Mouse (Mus musculus) kidney, adult 8-10 months (tissue): Measurements from ENCODE around the gene Snrk.
"Not testable (repeated sequence)": the region's sequence is repeated elsewhere in the genome, so short reads cannot be mapped to it uniquely, and the experiment has no call there.

Experiments
- DNase-seq, 2 experiments: peaks; one replicate each; pipeline ENCODE4 v3.0.0; 2022

The Snrk gene

GRCm38 (mm10) chr9:122146124-122146870, 29.2 kb downstream of the Snrk start:
- no peak for DNase-seq

DNA sequence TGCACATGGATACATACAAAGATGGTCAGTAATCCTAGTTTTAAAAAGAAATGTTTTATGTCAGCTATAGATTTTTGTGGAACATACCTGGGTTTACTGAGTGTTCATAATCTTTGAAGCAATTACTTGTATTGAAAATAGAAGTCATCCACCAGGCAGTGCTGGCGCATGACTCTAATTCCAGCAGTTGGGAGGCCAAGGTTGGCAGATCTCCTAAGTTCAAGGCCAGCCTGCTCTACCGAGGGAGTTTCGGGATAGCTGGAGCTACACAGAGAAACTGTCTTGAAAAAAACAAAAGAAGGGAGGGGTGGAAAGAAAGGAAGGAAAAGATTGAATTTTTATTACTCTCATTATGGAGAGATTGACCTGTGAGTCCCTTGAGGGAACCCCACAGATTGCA, 31.3 kb downstream of the Snrk start:
- no peak for DNase-seq

GRCm38 (mm10) chr9:122149997-122150826, 33.1 kb downstream of the Snrk start:
- DNase-seq: no peak

- DNase-seq: no peak
Observed at GRCm38 (mm10) chr9:122152063-122152462, 35.0 kb downstream of the Snrk start.

GRCm38 (mm10) chr9:122152501-122152900, 35.4 kb downstream of the Snrk start:
- DNase-seq: no peak

- DNase-seq: no peak
Observed at GRCm38 (mm10) chr9:122153436-122153835, 36.4 kb downstream of the Snrk start.

GRCm38 (mm10) chr9:122155193-122155592, 38.1 kb downstream of the Snrk start:
- DNase-seq: no peak

GRCm38 (mm10) chr9:122156389-122157078, 39.5 kb downstream of the Snrk start:
- no peak for DNase-seq

DNA sequence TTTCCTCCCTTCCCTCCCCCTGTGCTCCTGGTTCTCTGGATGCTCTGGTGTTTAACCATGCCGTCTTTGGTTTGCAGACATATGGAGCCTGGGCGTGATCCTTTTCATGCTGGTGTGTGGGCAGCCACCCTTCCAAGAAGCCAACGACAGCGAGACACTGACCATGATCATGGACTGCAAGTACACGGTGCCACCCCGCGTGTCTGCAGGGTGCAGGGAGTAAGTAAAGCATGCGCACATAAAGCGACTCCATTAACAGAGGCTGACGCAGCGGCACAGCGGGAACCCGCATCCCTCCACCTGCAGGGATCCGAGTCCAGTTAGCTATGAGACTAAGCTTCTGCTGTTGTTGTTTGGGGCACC, 40.0 kb downstream of the Snrk start:
- no peak for DNase-seq

GRCm38 (mm10) chr9:122164535-122164934, 47.5 kb downstream of the Snrk start:
- no peak for DNase-seq

DNA sequence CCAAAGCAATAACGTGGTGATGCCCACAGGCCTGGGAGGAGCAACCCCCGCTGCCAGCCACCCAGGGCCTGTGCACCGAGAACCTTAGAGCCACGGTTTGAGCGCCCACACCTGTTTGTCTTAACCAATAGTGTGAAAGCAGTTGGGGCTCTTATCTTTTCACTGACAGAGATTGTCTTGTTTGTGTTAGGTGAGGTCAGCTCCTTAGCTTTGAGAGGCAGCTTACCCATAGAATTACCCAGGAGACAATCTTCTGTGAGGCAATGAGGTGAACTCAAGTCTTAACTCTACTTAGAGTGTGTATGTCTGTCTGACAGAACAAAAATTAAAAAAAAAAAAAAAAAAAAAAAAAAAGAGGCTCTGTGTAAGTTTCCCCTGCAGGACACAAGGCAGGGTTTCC, 50.7 kb downstream of the Snrk start:
- DNase-seq: not testable (repeated sequence)

DNA sequence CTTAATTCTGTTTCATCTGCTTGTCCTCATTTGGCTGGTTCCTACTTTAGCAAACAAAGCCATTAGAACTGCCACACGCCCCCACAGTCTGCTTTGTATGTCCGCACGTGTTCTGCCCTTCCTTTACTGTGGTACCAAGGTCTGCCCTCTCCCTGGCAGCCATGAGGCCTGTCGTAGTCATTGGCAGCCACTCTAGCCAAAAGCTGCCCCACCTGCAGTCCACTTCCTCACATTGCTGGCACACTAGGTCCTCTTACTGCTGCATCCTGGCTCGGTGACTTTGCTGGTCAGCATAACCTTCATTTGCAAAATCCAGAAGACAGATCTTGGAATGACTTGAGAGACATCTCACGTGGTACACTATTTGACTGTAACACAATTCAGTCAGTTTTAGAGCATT, 52.8 kb downstream of the Snrk start:
- DNase-seq: no peak

DNA sequence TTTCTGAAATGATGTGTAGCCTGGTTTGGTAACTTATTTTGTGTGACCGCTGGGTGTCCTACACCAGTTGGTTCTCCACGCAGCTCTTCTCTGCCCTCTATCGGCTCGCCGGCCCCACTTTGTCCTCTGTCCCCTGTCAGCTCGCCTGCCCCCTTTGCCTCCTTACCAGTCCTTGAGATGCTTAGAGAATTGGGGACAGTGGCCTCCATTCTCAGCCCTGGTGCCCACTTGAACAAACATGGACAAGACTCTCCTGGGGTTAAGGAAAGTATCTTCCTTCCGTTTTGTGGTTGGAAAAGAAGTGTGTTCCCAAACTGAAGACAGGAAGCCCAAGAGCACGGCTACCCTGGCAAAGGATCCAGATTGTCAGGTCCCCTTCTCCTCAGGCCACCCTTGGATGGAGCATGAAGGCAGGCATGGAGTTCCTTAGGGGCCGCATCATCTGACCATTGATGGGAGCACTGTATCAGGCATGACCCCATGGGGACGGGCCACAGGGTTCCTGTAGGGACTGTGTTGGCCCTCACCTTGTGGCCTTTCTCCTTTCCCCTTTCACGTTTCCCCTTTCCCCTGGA, 55.6 kb downstream of the Snrk start:
- no peak for DNase-seq

- peak; percentile 71 to 74 for DNase-seq
Observed at GRCm38 (mm10) chr9:122173405-122174233, 56.6 kb downstream of the Snrk start.

DNA sequence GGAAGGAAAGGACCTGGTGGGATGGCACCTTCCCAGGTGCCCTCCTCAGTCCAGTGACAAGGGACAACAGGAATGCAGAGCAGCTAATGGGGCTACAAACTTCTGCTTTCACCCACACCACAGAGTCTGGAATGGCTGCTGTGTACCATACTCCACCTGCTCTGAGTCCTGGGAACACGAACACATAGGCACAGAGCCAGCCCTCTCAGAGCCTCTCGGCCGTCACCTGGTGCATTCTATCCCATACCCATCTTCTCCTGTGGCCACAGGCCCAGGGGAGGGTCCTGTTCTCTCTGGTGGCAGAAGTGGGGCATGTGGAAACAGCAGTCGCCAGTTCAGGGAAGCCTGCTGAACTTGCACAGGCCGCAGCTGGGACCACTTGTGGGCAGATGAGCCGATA, 57.7 kb downstream of the Snrk start:
- DNase-seq: no peak

- peak; percentile 48 to 62 for DNase-seq
Observed at GRCm38 (mm10) chr9:122177256-122178220, 60.5 kb downstream of the Snrk start.

DNA sequence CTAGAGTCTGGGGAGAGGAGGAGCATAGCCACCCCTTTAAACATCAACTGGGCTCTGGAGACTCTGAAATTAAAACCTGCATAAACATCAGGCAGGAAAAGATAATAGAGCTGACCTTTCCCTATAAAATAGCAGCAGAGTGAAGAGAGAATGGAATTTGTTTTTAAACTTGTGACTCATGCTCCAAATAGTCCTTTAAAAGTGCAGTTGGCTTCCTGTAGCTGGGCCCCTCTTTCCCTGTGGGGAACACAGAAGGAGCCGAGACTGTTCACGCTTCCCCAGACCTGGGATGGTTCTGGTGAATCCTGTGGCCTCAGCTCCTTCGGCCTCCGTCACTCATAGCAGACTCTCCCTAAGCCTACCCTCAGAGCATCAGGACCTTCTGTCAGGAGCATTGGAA, 61.4 kb downstream of the Snrk start:
- no peak for DNase-seq

- DNase-seq: no peak
Observed at GRCm38 (mm10) chr9:122180105-122180504, 63.0 kb downstream of the Snrk start.

DNA sequence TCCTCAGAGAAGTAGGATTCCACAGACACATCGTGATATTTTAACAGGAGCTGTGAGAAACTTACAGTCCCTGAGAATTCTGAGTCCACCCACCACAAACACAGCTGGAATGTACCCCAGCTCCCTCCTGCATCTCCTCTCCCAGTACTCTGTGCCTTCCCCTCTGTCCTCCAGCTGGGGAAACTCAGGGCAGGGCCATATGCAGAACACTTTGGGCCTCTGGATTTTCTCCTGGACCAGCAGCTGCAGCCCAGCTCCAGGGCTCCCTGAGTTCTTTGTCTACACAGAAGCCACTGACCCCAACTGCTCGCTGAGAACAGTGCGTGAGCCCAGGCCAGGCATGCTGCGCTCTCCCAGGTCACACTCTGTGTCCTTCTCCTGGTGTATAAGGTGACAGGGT, 66.0 kb downstream of the Snrk start:
- DNase-seq: no peak

- DNase-seq: no peak
Observed at GRCm38 (mm10) chr9:122184329-122184728, 67.3 kb downstream of the Snrk start.

- DNase-seq: peak; percentile 75 to 91
Observed at GRCm38 (mm10) chr9:122185061-122185460, 68.0 kb downstream of the Snrk start.
